Mouse (Mus musculus) kidney, postnatal 0 days (tissue): ENCODE data around the gene Scn3a. TPM values are rescaled to one million over a fixed set of nuclear protein-coding genes. Genes with fewer than 3 reads are reported as not detected.
A peak's percentile ranks its signal among the peaks of the same experiment; 100 is the strongest.
"Not testable (repeated sequence)": the region's sequence is repeated elsewhere in the genome, so short reads cannot be mapped to it uniquely, and the experiment has no call there.

Experiments
- ATAC-seq: fragments of 200-750 bp; cut with Nextera tagmentation; replicated peaks from 2 replicates; pipeline ENCODE4 v1.8.0; 2017; ENCODE audit warnings: low read depth, moderate number of reproducible peaks, moderate TSS enrichment, moderate library complexity; ENCODE audit not compliant: low FRiP score
- DNase-seq: peaks from one replicate; pipeline ENCODE4 v3.0.0-alpha.2; 2016; ENCODE audit warnings: low spot score
- H3K27ac ChIP-seq: fragments of 300-500 bp; sonication (generic); 2 replicates; pipeline ENCODE4 v1.5.1; 2014; ENCODE audit warnings: mild to moderate bottlenecking
- H3K27me3 ChIP-seq: fragments of 300-500 bp; sonication (generic); 2 replicates; pipeline ENCODE4 v1.6.1; 2014; ENCODE audit warnings: low read length, mixed read lengths; ENCODE audit not compliant: insufficient read depth
- H3K36me3 ChIP-seq: fragments of 300-500 bp; sonication (generic); 2 replicates; pipeline ENCODE4 v1.6.1; 2014; ENCODE audit warnings: low read length, mixed read lengths; ENCODE audit not compliant: insufficient read depth
- H3K4me1 ChIP-seq: fragments of 300-500 bp; sonication (generic); replicated peaks from 2 replicates; pipeline ENCODE4 v1.6.1; 2014; ENCODE audit warnings: antibody characterized with exemption, low read length, mixed read lengths; ENCODE audit not compliant: insufficient read depth
- H3K4me2 ChIP-seq: fragments of 300-500 bp; sonication (generic); 2 replicates; pipeline ENCODE4 v1.6.1; 2014; ENCODE audit warnings: mild to moderate bottlenecking, low read length, moderate library complexity, mixed read lengths
- H3K4me3 ChIP-seq: fragments of 300-500 bp; sonication (generic); replicated peaks from 2 replicates; pipeline ENCODE4 v1.5.1; 2014; ENCODE audit warnings: low read depth, low read length
- H3K9ac ChIP-seq: fragments of 300-500 bp; sonication (generic); 2 replicates; pipeline ENCODE4 v1.6.1; 2014; ENCODE audit warnings: low read depth, low read length
- H3K9me3 ChIP-seq: fragments of 300-500 bp; sonication (generic); replicated peaks from 2 replicates; pipeline ENCODE4 v1.6.1; 2016; ENCODE audit warnings: low read length, inconsistent platforms, mixed read lengths
- CTCF ChIP-seq: IDR thresholded peaks from 2 replicates; pipeline ENCODE4 v1.5.1; 2016; ENCODE audit warnings: antibody characterized with exemption, low read depth, mild to moderate bottlenecking, moderate library complexity
- WGBS: fragments of 180-500 bp; shearing (Covaris S2); extraction: QIAGEN DNeasy Blood & Tissue Kit; methylation state at CpG from one replicate; pipeline ENCODE4 v1.1.7; 2014; 5-methylcytosine and 5-hydroxymethylcytosine counted together
- polyA plus RNA-seq: library from polyadenylated mRNA; unstranded; fragments of >200 nt; fragmentation: Nextera tagmentation; extraction: Ambion mirVana; gene quantifications from 2 replicates; pipeline ENCODE4 v1.2.1, GENCODE M21; 2015

Scn3a gene
- polyA plus RNA-seq, 1 experiment from 2014 or later, result 0.25 TPM

DNA sequence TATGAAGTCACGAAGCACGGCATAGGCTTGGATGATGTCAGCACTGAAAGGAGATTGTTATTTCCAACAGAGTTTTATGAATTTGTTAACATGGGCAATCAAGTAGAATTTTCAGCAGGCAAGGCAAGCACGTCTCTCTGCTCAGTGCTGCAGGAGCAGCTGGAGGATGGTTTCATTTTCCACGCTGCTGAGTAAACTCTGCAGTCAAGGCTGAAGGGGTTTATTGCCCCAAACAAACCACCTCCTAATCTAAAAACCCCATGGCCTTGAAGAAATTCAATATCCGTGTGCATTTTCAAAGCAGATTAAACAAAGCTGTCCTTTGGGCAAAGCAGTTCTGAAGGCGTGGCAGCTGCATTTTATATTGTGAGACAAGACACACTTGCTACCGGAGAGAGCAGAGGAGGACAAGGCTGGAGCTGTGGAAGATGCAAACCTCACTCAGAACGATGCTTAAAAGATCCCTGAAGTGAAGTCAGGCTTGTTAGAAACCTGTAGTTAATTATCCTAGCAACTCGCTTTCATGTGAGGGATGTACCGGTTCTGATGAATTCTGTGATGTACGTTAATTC is 96.0 kb downstream of the Scn3a start:
- H3K9me3 ChIP-seq, result no peaks in the 10 kb centered on the region
- no peak for TF ChIP-seq CTCF
- ATAC-seq (peak; percentile 77), DNase-seq (peak; percentile 74)
- peak overlapping the region; percentile 19; the same call in 1 of the 2 replicates for H3K4me3 ChIP-seq
- WGBS, result 20% methylated on average over 11 of the region's 11 CpGs
- no peaks in the 10 kb centered on the region for H3K27me3 ChIP-seq
- no peaks in the 10 kb centered on the region for H3K36me3 ChIP-seq
- H3K27ac ChIP-seq, result no peak overlapping the region
- H3K4me1 ChIP-seq, result no peaks in the 10 kb centered on the region
- no peak overlapping the region for H3K9ac ChIP-seq
- H3K4me2 ChIP-seq, result peak overlapping the region; percentile 47

DNA sequence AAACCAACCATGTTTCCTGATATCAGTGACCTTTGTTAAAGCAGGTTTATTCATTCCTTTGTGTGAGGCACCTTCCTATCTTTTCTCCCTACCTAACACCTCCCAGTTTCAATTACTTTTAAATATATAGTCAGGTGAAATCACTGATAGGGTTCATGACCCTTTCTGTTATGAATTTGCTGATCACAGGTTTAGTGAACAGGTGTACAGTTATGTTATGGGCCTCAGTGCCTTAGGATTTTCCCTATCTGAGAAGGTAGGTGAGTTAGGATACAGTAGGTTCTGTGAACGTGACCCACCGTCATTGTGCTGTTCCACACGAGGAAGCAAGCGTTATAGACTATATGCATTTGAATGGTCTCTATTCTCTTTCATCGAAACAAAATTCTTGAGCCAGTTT is 101.7 kb downstream of the Scn3a start:
- Histone ChIP-seq H3K4me1 (no peaks in the 10 kb centered on the region), H3K36me3 (no peaks in the 10 kb centered on the region), H3K9ac (no peak overlapping the region), H3K27ac (no peak overlapping the region), H3K4me2 (no peak overlapping the region), H3K4me3 (no peak overlapping the region), H3K27me3 (no peaks in the 10 kb centered on the region), H3K9me3 (no peaks in the 10 kb centered on the region)
- 94% methylated on average over 5 of the region's 5 CpGs for whole genome bisulfite sequencing
- TF ChIP-seq CTCF, result no peak
- ATAC-seq (no peak), DNase-seq (no peak)

- DNase-seq (no peak), ATAC-seq (no peak)
- Histone ChIP-seq H3K4me2 (no peak overlapping the region), H3K27ac (no peak overlapping the region), H3K27me3 (no peaks in the 10 kb centered on the region), H3K4me1 (no peaks in the 10 kb centered on the region), H3K9ac (no peak overlapping the region), H3K4me3 (no peak overlapping the region), H3K9me3 (no peaks in the 10 kb centered on the region), H3K36me3 (no peaks in the 10 kb centered on the region)
- no peak for TF ChIP-seq CTCF
- 93% methylated on average over 6 of the region's 6 CpGs for WGBS
These were observed 113.7 kb downstream of the Scn3a start for GRCm38 (mm10) chr2:65453763-65454162.

GRCm38 (mm10) chr2:65451401-65452078 is 115.9 kb downstream of the Scn3a start:
- H3K4me3 ChIP-seq, H3K4me2 ChIP-seq, ATAC-seq, H3K27ac ChIP-seq, H3K4me1 ChIP-seq, H3K9me3 ChIP-seq, H3K36me3 ChIP-seq, H3K27me3 ChIP-seq, DNase-seq, H3K9ac ChIP-seq: not testable (repeated sequence)
- WGBS, result 94% methylated on average over 14 of the region's 14 CpGs

GRCm38 (mm10) chr2:65450449-65451360 is 116.7 kb downstream of the Scn3a start:
- Histone ChIP-seq H3K9me3 (no peaks in the 10 kb centered on the region), H3K4me3 (no peak overlapping the region), H3K36me3 (no peaks in the 10 kb centered on the region), H3K4me2 (no peak overlapping the region), H3K27me3 (no peaks in the 10 kb centered on the region), H3K27ac (no peak overlapping the region), H3K4me1 (no peaks in the 10 kb centered on the region), H3K9ac (no peak overlapping the region)
- DNase-seq (no peak), ATAC-seq (no peak)
- TF ChIP-seq CTCF, result no peak
- WGBS, result 27% methylated on average over 2 of the region's 2 CpGs

DNA sequence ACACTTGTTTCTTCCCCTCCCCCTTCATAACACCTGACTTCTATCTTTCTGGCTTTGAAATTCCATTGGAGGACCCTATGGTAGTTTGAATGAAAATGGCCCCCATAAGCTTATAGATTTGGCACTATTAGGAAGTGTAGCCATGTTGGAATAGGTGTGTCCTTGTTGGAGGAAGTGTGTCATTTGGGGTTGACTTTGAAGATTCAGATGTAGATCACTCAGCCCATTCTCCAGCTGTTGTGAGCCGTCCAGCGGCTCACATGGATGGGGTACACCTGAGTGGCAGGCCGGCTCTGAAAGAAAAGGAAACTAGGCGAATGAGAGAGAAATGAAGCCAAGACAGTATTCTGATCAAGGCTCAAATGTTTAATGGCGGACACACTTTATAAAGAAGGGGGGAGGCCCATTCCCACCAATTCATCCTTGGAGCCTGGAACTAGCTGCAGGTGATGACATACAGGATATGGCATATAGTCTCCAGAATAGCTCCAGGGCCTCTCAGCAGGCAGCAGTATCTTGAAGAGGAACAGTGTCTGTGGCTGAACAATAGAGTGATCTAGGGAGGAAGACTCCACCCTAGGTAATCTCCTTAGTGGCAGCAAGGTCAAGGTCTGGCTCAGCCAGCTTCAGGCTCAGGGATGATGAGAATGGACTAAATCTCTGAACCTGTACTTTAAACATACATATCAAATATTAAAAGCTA is 118.2 kb downstream of the Scn3a start:
- Histone ChIP-seq H3K36me3 (no peaks in the 10 kb centered on the region), H3K27me3 (no peaks in the 10 kb centered on the region), H3K27ac (no peak overlapping the region), H3K4me1 (no peaks in the 10 kb centered on the region), H3K4me2 (no peak overlapping the region), H3K9me3 (no peaks in the 10 kb centered on the region), H3K9ac (no peak overlapping the region), H3K4me3 (no peak overlapping the region)
- 94% methylated on average over 5 of the region's 5 CpGs for WGBS
- ATAC-seq (no peak), DNase-seq (no peak)
- no peak for TF ChIP-seq CTCF
